Mouse (Mus musculus) megakaryocyte, adult 5-6 weeks (primary cell): ENCODE measurements around the gene Tmem117. TPM values are rescaled to one million over a fixed set of nuclear protein-coding genes. Genes with fewer than 3 reads are reported as not detected.

ENCODE experiments used
- ATAC-seq: 2 replicates; pipeline ENCODE4 v1.8.0; 2016; ENCODE audit warnings: mild to moderate bottlenecking, inconsistent platforms; ENCODE audit not compliant: poor library complexity, severe bottlenecking
- total RNA-seq, 2 experiments: library from RNA; stranded (forward) in 1 of 2; stranded (reverse) in 1 of 2; fragments of 153-499, 151-499 nt in 1 of 2; fragments of 221-1000, 200-1000 nt in 1 of 2; gene quantifications; 2 replicates each; pipeline versions ENCODE4 v1.2.3 to v1.2.4; 2015 to 2017

The Tmem117 gene
- total RNA-seq, 2 experiments from 2014 or later = not detected

- ATAC-seq = no peak
These were observed 502.4 kb downstream of the Tmem117 start for GRCm38 (mm10) chr15:95131401-95131800.

- no peak for ATAC-seq
These were observed 507.0 kb downstream of the Tmem117 start for GRCm38 (mm10) chr15:95135926-95136609.

GRCm38 (mm10) chr15:95137018-95137810, 508.2 kb downstream of the Tmem117 start:
- no peak for ATAC-seq

- ATAC-seq = no peak
These were observed 509.8 kb downstream of the Tmem117 start for GRCm38 (mm10) chr15:95138709-95139409.

GRCm38 (mm10) chr15:95144131-95144530, 515.1 kb downstream of the Tmem117 start:
- ATAC-seq = no peak

- no peak for ATAC-seq
These were observed 516.1 kb downstream of the Tmem117 start for GRCm38 (mm10) chr15:95145118-95145517.

Other genes with a start within 250 kb of the Tmem117 start
- gene Adamts20, start 163.8 kb upstream of the Tmem117 start, total RNA-seq (2015) = not detected in 2 replicates
- gene Adamts20, start 163.8 kb upstream of the Tmem117 start, total RNA-seq (2017) = not detected in 2 replicates
- 3.7 and 5.8 TPM in 2 replicates for gene Pus7l, start 85.7 kb upstream of the Tmem117 start, total RNA-seq (2015)
- 3.8 and 4.8 TPM in 2 replicates for gene Pus7l, start 85.7 kb upstream of the Tmem117 start, total RNA-seq (2017)
- 18.4 and 25.3 TPM in 2 replicates for gene Irak4, start 85.6 kb upstream of the Tmem117 start, total RNA-seq (2015)
- 45.6 and 51.5 TPM in 2 replicates for gene Irak4, start 85.6 kb upstream of the Tmem117 start, total RNA-seq (2017)
- gene Twf1, start 39.3 kb upstream of the Tmem117 start, total RNA-seq (2015) = 39.8 and 43.4 TPM in 2 replicates
- 26.8 and 37.1 TPM in 2 replicates for gene Twf1, start 39.3 kb upstream of the Tmem117 start, total RNA-seq (2017)